Mouse (Mus musculus): ENCODE measurements at regions not wholly inside any gene's neighbourhood (a gene's known extent, or its start where the extent isn't known, plus 50 kb on each side); places are given as distances from the start of the nearest gene placed in this dataset.

DNA sequence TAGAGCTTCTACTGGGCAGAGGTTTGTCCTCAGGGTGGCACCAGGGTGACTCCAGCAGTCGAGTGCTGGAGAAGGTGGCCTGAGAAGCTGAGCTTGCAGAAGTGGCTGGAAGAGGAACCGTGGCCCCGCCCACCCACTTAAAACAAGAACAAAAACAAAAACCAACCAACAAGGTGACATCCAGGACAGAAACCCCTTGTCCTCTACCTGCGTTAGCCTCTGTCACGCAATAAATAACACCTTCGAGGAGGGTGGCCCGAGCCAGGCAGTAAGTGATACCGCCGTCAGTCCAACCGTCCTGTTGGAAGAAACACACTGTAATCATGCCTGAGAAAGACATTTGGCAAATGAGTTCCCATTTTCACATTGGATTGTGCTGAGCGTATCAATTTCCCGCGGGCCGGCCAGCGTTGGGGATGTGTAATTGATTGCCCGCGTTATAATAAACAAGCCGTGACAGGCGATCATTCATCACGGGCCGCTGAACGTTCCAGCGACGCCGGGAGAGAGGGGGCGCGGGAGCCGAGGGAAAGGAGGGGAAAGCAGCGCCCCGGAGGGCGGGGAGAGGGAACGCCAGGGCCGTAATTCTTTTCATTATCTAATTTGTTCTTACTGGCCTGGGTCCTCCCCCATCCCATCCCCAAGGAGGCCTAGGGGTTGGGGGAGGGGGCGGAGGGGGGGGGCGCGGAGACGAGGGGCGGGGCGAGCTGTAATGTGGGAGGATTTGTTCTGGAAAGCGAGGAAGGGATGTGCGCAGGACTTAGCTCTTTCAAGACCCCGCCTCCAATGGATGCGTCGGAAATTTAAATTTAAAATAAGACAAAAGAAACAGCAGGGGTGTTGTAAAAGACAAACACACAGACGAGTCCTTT lies 135.6 kb downstream of the 2410131K14Rik start:
- DNase-seq = peak; percentile 28

DNA sequence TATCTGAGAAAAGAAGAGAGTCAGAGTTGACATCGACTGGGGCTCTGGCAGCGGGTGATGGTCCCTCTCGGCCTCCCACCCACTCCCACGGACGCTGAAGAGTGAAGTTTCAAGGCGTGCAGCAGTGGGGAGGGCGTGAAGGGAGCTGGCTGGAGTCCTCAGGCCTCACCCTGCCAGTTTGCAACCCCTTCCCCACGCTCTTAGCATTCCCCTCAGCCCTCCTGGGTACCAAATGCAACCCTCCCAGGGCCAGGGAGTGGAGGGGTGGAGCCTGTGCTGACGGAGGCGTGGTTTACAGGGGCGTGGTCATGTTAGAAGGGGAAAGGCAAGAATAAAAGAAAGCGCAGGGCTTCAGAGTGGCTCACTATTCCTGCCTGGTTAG lies 136.3 kb downstream of the 2410131K14Rik start:
- DNase-seq = peak; percentile 35

DNA sequence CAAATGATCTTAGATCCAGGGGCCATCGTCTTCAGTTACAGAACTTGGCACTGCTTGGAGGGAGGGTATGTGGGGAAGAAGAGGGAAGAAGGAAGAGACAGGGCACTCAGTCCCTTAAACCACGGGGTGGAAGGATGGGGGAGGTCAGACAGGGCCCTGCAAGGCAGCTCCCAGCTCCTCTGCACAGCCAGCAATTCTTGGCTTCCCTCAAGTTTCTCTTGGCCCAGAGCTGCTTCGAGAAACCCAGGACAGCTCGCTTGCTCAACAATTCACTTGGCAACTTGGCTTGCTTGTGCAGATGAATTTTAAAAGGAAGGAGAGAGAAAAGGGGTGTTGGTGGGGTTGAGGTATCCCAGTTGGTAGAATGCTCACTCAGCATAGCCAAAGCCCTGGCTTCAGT lies 141.1 kb downstream of the 2410131K14Rik start:
- no peak for DNase-seq

DNA sequence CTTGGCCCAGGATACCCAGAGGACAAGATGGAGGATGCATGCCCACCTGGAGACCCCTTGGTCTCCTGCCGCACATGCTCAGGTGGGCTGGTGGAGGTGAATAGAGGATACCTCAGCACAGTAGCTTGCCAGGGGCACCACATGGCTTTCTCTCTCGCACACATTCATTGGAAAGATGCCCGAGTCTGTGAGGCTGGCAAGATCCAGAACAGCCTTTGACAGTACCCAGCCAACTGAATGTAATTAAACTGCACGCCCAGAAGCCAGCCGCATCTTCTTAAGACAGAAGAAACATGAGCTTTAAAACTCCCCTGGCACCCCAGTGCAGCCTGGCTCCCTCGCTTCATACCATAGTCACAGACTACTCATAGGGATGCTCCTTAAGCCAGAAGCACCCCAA lies 143.4 kb downstream of the 2410131K14Rik start:
- no peak for DNase-seq

DNA sequence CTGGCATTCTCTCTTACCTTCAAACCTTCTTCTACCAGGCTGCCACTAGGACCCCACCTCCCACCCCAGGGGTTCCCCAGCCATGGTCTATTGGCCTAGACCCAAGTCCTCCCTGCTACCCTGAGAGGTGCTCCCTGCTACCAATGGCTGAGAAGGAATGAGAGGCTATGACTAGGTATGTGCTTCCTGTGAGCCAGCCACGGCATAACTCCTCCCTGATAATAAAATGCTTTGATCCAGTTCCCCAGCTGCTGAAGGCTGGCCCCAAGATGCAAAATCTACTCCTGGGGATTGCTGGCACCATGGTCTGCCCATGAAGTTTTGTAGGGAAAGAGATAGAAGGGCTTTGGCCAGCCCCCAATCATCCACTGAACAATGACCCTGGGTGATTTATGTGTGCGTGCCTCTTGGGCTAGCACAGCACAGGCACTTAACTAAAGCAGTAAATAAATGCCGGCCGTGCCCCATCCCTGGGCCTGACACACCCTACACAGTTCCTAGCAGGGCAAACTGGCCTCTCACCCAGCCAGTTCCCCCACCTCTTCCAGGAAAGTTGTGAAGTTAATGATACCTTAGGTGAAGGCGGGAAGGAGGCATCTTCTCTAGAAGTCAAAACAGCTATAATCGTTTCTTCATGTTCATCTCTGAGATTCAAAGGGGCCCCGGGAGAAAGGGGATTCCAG lies 145.8 kb downstream of the 2410131K14Rik start:
- no peak for DNase-seq

DNA sequence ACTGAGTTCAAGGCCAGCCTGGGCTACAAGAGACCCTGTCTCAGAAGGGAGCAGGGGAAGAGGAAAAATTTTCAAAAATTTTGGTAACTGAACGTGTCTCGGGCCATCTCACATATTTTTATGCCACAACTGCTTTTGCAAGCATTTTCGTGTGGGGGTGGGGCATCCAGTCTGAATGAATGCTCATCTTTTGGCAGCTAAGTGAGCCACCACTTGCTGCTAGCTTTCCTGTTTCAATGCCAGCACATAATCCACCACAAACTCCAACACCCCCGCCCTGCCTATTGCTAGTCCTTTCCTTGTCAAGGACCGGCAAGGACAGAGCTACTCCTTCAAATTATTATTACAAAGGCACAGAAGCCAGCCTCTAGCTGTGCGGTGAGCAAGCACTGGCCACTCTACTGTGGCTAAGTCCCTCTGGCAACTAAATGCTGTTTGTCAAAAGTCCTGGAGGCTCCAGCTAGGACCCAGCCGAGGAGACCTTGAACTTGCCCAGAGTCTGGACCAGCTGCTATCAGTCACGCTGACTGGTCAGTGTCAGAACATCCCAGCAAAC lies 148.0 kb downstream of the 2410131K14Rik start:
- DNase-seq = no peak

DNA sequence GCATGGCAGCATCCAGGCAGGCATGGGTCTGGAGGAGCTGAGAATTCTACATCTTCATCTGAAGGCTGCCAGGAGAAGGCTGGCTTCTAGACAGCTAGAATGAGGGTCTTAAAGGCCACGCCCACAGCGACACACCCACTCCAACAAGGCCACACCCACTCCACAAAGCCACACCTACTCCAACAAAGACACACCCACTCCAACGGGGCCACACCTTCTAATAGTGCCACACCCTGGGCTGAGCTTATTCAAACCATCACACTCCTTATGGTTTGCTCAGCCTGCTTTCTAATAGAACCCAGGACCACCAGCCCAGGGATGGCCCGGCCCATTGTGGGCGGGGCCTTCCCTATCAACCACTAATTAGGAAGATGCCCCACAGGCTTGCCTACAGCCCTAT lies 149.0 kb downstream of the 2410131K14Rik start:
- DNase-seq = no peak

DNA sequence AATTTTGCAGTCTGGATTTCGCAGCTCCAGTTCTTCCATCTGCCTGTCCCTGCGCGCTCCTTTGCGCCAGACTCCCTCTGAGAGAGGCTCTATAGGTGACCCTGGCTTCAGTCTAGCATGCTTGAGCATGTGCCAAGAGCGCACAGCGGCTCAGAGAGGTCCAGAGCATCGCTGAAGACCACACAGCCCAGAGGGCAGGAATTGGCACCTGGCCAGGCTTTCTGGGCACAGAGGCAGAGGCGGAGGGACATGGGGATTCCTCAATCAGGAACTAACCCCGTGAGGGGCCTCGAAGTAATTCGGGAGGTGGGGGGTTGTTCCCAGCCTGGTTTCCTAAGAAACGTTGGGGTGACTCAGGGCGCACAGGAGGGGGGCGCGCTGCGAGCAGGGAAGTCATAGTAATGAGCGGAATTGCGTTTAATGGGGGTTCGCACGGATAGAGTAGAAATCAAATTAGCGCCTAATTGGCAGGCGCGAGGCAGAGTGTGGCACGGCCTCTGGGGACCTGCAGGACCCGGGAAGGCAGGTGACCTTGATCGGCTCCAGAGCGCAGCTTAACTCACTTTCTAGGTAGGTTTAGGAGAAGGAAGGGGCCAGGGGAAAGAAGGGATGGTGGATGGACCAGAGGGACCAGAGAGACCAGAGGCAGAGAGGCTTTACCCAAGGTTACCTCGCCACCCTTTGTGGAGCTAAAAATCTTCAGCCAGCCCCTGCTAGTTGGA lies 151.1 kb downstream of the 2410131K14Rik start:
- DNase-seq = no peak

DNA sequence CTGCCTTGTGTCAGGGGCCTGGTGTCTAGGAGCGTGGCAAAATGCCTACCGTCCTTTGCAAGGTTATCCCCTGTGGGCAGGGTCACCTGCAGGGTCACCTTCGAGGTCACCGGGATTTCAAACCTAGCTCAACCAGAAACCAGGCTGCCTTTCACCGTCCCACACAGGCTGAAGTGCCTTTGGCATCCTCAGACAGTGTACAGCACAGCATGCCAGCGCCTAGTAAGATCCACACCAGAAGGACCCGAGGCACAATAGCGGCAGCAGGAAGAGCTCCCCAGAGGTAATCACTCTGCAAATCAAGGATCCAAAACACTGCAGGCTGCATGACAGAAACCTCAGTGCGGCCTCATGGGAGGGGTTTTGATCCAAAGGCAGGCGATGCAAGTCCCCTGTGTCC lies 155.9 kb downstream of the 2410131K14Rik start:
- no peak for DNase-seq

DNA sequence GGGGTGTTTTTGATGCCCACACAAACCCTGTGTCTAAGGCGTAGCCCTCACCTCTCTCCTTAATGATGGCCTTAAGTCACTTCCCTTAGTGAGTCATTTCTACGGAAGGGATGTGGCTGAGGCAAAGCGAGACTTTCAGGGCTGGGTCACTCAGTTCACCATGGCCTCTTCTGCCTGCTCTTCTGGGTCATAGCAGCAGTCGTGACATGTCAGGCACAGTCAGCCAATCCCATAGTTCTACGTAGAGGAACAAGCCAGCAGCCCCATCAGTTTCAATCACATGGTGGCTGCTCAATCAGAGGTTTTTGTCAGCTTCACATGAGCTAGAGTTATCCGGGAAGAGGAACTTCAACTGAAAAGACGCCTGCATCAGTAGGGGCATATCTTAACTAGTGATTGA lies 156.1 kb upstream of the Med13l start:
- DNase-seq = no peak

DNA sequence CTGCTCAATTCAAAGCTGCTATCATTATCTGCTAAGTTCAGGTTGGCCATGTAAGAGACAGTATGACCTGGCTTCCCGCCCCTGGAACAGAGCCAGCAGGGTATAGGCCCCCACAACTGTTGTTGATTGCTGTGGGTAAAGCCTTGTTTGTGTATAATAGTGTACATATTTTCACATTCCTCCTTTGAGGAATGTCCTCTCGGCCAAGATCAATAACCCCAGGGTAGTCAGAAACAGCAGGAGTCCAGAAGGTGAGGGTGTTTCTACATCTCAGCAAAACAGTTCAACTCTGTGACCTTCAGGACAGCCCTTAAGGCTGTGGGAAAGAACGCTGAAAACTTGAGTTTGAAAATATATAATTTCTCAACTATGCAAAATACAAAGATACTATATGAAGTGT lies 155.1 kb upstream of the Med13l start:
- DNase-seq = no peak

DNA sequence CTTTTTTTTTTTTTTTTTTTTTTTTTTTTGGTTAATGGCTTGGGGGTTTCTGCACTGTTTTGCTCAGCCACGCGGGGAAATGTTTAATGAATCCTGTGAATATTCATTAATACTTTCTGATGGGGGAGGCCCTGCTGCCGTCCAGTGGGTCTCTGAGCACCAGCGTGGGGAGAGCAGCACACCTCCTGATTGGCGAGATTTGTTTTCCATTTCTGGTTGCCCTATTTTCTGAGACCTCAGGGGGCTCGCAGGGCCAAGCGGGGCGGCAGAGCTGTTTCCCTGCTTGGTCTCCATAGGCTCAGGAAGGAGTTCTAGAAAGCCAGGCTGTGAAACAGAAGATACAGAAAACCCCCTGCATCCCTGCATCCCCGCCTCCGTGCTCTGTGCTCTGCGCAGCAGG lies 153.0 kb upstream of the Med13l start:
- no peak for DNase-seq

DNA sequence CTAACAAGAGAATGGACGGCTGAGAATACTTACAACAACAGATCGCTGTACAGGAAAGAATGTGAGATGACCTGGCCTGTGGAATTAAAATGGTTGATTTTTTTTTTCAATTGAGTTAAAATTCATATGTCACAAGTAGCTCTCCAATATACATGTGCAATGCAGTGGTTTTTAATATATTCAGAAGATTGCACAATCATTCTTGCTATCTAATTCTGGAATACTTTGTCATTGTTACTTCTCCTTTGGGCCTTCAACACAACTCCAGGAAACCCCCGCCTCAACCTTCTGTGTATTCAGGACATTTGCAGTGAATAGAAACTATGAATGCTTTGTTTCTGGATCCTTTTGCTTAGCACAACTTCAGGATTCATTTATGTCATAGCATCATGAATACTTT lies 152.5 kb upstream of the Med13l start:
- DNase-seq = no peak

DNA sequence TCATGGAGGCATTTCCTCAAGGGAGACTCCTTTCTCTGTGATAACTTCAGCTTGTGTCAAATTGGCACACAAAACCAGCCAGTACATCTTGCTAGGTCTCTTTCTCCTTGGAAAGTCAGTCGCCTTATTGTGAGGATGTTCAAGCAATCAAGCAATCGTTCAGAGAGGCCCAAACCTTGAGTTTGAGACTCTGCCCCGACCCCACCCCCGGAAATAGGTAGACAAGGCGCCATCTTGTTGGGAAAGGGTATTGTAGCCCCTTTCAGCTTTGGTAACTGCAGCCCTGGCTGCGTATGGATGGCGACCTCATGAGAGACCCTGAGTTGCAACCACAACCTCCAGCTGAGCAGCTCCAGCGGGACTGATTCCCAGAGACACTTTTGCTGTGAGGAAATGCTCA lies 151.7 kb upstream of the Med13l start:
- no peak for DNase-seq

DNA sequence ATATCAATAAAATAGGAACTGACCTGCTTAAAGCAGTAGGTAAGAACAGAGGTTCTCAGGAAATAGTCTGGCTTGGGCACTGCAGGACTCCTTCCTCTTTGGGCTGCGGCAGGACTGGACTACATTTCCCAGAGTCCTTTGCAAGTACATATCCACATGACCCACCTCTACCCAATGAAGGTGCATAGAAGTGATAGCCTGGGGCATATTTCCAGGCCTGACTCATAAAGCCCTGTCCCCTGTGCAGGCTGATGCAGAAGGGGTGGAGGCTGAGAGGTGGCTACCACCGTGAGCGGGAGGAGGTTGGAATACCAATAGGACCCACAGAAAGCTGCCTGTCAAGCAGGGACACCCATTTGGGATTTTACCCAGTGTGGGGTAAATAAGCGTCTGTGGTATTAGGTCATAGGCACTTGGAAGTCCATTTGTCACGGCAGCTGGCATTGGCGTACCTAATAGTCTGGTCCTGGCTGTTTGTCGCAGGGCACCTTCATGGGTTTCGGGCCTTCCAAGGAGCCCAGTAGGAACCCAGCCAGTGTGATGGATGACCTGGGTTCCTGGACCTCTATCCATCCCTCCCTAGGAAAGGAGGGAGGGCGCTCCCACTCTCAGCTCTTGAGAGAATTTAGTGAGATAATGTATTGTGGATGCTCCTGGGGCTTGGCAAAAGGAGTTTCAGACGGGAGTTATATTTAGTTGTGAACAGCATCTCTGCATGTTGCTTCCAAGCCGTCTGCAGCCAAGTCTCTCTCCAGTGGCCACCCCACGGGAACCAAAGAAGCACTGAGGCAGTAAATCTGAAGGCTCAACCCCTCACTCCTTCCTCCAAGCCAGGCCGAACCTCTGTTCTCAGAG lies 146.8 kb upstream of the Med13l start:
- peak; percentile 81 for DNase-seq

DNA sequence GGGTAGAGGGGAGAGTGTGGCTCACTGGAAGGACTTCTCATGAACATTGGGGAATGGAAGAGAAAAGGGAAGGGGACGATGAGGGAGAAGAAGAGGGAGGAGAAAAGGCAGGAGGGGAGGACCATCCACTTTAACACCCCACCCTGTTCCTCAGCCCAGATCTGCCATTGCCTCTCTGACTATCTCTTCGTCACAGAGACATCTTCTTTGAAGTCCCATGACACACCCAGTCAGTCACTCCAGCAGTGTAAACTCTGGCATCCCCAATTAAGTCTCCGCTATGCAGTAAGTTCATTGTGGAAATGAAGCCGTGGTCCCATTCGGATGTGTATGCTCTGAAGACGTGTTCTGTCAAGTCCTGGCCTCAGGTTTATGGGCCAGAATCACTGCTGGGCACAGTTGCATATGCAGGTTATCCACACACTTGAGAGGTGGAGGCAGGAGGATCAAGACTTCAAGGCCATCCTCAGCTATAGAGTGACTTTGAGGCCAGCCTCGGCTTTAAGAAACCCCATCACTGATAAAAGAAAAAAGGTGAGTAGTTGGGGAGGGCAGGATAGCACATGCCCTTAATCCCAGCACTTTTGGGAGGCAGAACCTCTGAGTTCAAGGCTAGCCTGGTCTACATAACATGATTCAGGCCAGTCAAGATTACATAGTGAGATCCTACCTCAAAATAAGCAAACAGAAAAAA lies 141.0 kb upstream of the Med13l start:
- no peak for DNase-seq

DNA sequence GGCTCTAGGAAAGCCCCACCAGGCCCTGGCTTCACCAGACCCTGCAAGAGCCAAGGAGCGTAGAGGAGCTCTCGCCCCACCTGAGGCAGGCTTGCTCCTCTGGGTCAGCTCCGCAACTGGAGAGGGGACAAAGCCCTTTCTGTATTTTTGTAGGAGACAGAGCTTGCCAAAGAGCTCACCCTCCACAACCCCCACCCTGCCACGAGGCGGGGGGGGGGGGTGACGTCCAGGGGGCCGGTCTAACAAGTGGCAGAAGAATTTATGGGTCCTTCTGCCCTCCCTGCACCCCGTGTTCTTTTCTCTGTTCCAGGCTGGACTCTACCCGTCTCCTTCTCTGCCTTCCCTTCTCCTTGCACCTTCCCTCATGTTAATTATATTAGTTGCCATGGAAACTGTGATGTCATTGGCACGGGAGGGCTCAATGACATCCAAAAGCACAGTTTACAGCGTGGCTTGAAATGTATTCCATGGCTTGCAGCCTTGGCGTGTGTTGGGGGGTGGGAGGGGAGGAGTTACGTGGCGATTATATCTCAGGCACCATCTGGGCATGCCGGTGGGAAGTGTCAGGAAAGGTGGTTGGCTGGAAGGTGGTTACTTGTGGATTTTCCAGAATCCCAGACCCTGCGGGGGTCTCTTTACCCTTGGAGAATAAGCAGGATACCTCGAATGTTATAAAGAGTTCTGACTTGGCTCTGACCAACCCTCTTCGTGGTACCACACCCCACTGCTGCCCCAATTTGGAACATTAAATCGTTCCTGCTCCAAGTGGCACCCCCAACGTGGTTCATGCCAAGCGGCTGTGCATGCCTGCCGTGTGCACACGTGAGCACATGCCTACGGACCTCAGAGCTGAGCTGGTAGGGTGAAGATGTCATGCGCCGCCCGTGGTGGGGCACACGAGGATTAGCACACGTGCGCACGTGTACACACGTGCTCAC lies 138.3 kb upstream of the Med13l start:
- no peak for DNase-seq

DNA sequence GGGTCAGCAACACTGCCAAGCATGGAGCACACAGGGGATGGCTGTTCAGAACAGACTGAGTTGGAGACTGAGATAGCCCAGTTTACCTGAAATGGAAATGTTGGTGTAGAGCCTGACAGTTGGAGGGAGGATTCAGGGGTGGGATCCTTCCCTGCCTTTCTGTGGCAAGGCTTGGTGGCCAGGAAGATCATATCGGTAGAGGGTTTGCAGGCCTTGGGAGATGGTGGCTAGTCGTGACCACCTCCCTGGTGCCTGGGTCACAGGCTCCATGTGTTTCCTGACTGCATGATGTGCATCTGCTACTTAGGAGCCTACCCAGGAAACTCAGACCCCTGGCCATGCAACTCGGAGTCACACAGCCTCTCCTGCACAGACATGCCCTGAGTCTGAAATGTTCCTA lies 136.3 kb upstream of the Med13l start:
- no peak for DNase-seq

DNA sequence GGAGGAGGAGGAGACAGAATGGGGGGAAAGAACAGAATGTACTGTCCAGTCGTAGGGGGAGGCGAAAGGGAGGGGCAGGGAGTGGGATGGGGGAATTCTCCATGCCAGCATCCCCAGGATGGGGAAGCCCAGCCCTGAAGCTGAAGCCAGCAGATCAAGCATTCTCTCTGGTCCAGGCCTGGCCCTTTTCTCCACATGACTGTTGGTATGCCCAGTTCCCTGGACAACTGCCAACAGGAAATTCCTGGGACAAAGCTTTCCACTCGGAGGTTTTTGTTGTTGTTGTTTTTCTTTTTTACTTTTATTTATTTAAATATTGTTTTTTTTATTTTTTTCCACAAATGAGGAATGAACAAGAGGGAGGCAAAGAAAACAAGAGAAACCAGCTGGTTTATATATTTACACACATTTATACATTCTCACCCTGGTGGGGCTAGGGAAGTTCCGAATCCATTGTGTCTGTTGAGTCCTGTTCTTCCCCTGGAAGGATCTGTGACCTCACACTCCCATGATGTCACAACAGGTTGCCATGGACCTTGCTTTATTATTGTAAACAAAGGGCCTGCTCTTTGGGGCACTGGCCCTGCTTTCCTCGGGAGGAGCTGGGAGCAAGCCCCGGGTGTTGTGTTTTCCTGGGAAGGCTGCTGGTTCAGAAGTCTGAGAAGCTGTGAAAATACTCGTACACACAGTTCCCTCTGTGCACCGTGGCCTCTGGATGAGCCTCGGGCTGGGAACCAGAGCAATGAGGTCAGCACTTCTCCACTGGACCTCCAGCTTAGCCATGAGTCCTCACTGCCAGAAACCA lies 135.5 kb upstream of the Med13l start:
- DNase-seq = peak; percentile 15

DNA sequence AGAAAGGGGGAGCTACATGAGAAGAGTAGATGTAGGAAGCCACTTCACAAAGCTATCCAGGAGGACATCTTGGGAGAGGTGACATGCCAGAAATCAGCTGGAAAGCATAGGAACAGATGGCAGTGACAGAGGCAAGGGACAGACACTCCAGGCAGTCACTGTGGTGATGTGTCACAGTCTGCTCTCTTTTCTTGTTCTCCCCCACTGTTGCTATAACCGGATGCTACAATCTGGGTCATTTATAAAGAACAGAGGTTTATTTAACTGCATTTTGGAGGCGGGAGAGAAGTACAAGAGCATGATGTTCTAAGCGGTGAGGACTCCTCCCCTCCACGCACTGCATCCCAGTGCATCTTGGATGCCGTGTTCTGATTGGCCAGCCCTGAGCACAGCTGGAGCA lies 133.8 kb upstream of the Med13l start:
- DNase-seq = no peak
